Mouse (Mus musculus) gastrocnemius, adult 18-20 months (tissue): ENCODE results near the gene 1500011B03Rik. TPM values are rescaled to one million over a fixed set of nuclear protein-coding genes. Genes with fewer than 3 reads are reported as not detected.

ENCODE experiments used
- microRNA-seq: library from miRNA; unstranded; fragments of <30 nt; microRNA quantifications from one replicate; pipeline ENCODE4 v1.2.0, GENCODE M21; 2021
- total RNA-seq, 2 experiments: library from RNA; stranded (reverse); gene quantifications; 2 replicates each; pipeline ENCODE4 v1.2.3; 2021

The 1500011B03Rik gene
- total RNA-seq, 2 experiments from 2014 or later = 3.4 to 4.0 TPM

Small RNA genes within 50 kb of the gene (microRNA-seq; reads per million reads assigned to microRNA genes)
- 28.6 reads per million, percentile 41 among the genes with 10 or more reads in this experiment for gene Mir6240

Other genes starting within 250 kb of the 1500011B03Rik start
- 1 to 10 TPM; 1.8 to 2.1 TPM for gene Trpv4, start 165.0 kb downstream of the 1500011B03Rik start, total RNA-seq
- gene Gltp, start 132.5 kb downstream of the 1500011B03Rik start, total RNA-seq = 1 to 10 TPM; 7.2 to 8.7 TPM
- 1 to 10 TPM; 2.3 to 2.9 TPM for gene Tchp, start 115.7 kb downstream of the 1500011B03Rik start, total RNA-seq
- 10 to 100 TPM; 16.1 to 17.3 TPM for gene Ankrd13a, start 48.8 kb downstream of the 1500011B03Rik start, total RNA-seq
- 10 to 100 TPM; 13.3 to 16.2 TPM for gene Git2, start 48.0 kb downstream of the 1500011B03Rik start, total RNA-seq
- gene 4930519G04Rik, start 30.2 kb upstream of the 1500011B03Rik start, total RNA-seq = not detected
- gene Gm9936, start 35.2 kb upstream of the 1500011B03Rik start, total RNA-seq = not detected
- gene Oasl2, start 73.5 kb upstream of the 1500011B03Rik start, total RNA-seq = 1 to 10 TPM in 1 of 2 experiments, under 1 TPM in 1; 0.43 to 1.3 TPM
- under 1 TPM in 1 of 2 experiments, not detected in 1; 0.31 TPM for gene Oasl1, start 99.8 kb upstream of the 1500011B03Rik start, total RNA-seq
- gene 2210016L21Rik, start 118.7 kb upstream of the 1500011B03Rik start, total RNA-seq = 10 to 100 TPM; 17.1 to 24.1 TPM
- gene Hnf1a, start 147.6 kb upstream of the 1500011B03Rik start, total RNA-seq = not detected
- gene Sppl3, start 187.7 kb upstream of the 1500011B03Rik start, total RNA-seq = 10 to 100 TPM; 17.7 to 20.4 TPM